Mouse (Mus musculus) embryonic stem cell, embryonic (primary cell): ENCODE data around the gene Mapre1.

Experiments
- CTCF ChIA-PET, 4 experiments: fragments of 300-600 bp in 2 of 4; fragments of 350-600 bp in 2 of 4; sonication (Branson Sonifier 250); formaldehyde crosslinking; loops; one replicate each; lab custom pipeline; 2022; ENCODE audit warnings: inconsistent platforms in 2 of 4; lab: Charles Lee
- POLR2A ChIA-PET, 4 experiments: fragments of 300-600 bp in 2 of 4; fragments of 350-600 bp in 2 of 4; sonication (Branson Sonifier 250); formaldehyde crosslinking; loops; one replicate each; lab custom pipeline; 2022; ENCODE audit warnings: antibody characterized with exemption in 4 of 4, inconsistent platforms in 1 of 4; lab: Charles Lee

Gene Mapre1

DNA sequence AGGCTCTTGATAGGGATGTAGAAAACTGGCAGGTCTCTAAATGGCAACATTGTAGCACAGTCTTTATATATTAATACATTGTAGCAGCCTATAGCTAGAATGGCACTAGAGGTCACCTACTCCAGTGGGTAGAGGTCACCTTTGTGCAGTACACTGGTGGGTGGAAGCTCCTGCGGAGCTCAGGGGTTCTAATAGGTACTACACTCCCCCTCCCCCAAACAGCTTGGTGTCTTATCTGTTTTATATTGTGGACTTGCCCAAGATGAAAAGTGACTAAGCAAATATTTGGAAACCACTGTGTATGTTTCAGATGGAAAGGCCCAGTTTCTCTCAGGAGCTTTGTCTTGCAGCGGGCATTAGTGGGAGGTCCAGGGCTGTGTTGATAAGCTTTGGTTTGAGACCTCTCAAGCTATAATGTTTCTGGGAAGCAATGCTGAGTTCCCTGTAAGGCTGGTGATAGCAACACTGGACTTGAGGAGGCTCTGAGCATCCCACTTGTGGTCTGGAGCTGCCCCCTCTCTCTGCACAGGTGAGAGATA lies 81.0 kb downstream of the Mapre1 start:
- ChIA-PET POLR2A (interaction anchor here in 1 of 4 experiments (0.6 to 1.1 kb wide), 3 partner anchors 78 to 163 kb away, joined by 3 to 5 read pairs (median 3); no protein-coding TSS in a partner anchor), CTCF (interaction anchor here in 2 of 4 experiments (1.2 to 1.4 kb wide), 2 partner anchors 15 kb away, joined by 3 to 4 read pairs; no protein-coding TSS in a partner anchor)
